Mouse (Mus musculus) liver, adult 2 months (tissue): Measurements from ENCODE around the gene Pgam5. TPM values are rescaled to one million over a fixed set of nuclear protein-coding genes. Genes with fewer than 3 reads are reported as not detected.

Experiments used
- DNase-seq: peaks from one replicate; pipeline ENCODE4 v3.0.0-alpha.2; 2011; ENCODE audit warnings: low read depth, low spot score; ENCODE audit errors: extremely low read depth
- H3K27ac ChIP-seq: fragments of 200-500 bp; replicated peaks from 2 replicates; pipeline ENCODE4 v1.5.1; 2012; ENCODE audit warnings: low read depth, mild to moderate bottlenecking, control low read depth, inconsistent platforms, low read length; ENCODE audit not compliant: insufficient read depth
- H3K27me3 ChIP-seq: fragments of 200-500 bp; 2 replicates; pipeline ENCODE4 v1.6.1; 2012; ENCODE audit warnings: mild to moderate bottlenecking, moderate library complexity, low read length, inconsistent platforms; ENCODE audit not compliant: control insufficient read depth, insufficient read depth
- H3K36me3 ChIP-seq: fragments of 200-500 bp; 2 replicates; pipeline ENCODE4 v1.6.1; 2012; ENCODE audit warnings: low read length, inconsistent platforms; ENCODE audit not compliant: control insufficient read depth, insufficient read depth
- H3K4me1 ChIP-seq: fragments of 200-500 bp; 2 replicates; pipeline ENCODE4 v1.6.1; 2011; ENCODE audit warnings: low read length; ENCODE audit not compliant: control insufficient read depth, insufficient read depth
- H3K4me3 ChIP-seq: fragments of 200-500 bp; 2 replicates; pipeline ENCODE4 v1.5.1; 2011; ENCODE audit warnings: low read depth, mild to moderate bottlenecking, control low read depth, low read length, moderate library complexity; ENCODE audit not compliant: insufficient read depth
- H3K79me2 ChIP-seq: fragments of 200-500 bp; 2 replicates; pipeline ENCODE4 v1.6.1; 2012; ENCODE audit warnings: inconsistent platforms, mild to moderate bottlenecking, low read length, moderate library complexity; ENCODE audit not compliant: control insufficient read depth, insufficient read depth
- H3K9ac ChIP-seq: fragments of 200-500 bp; 2 replicates; pipeline ENCODE4 v1.6.1; 2012; ENCODE audit warnings: low read depth, mild to moderate bottlenecking, control low read depth, inconsistent platforms, low read length
- CTCF ChIP-seq: fragments of 200-500 bp; IDR thresholded peaks from 2 replicates; pipeline ENCODE4 v1.5.1; 2011; ENCODE audit warnings: low read depth, low read length, control low read depth
- POLR2A ChIP-seq: fragments of 200-500 bp; IDR thresholded peaks from 2 replicates; pipeline ENCODE4 v1.6.1; 2011; ENCODE audit warnings: low read length, control low read depth; ENCODE audit not compliant: insufficient read depth; ENCODE audit errors: extremely low read depth
- WGBS: fragments of 180-500 bp; shearing (Covaris S2); methylation state at CpG from one replicate; pipeline ENCODE4 v1.1.7; 2018; 5-methylcytosine and 5-hydroxymethylcytosine counted together
- polyA plus RNA-seq: library from polyadenylated mRNA; depleted of rRNA; stranded (reverse); fragments of >200 nt; gene quantifications from 2 replicates; pipeline ENCODE4 v1.2.3, GENCODE M21; 2012; rRNA removed
- total RNA-seq: library from RNA; depleted of rRNA; stranded (reverse); fragments of >200 nt; gene quantifications from 2 replicates; pipeline ENCODE4 v1.2.3, GENCODE M21; 2014; rRNA removed

Gene Pgam5
- total and polyA plus RNA-seq, 2 experiments, result 15.0 to 15.1 TPM

GRCm38 (mm10) chr5:110225056-110225455, 44.7 kb downstream of the Pgam5 start:
- Histone ChIP-seq H3K79me2 (no peaks in the 10 kb centered on the region), H3K27me3 (no peaks in the 10 kb centered on the region), H3K36me3 (peaks cover 48% of the 10 kb centered on the region), H3K9ac (no peak overlapping the region), H3K4me1 (peaks cover 1% of the 10 kb centered on the region), H3K4me3 (no peak overlapping the region), H3K27ac (no peak overlapping the region)
- TF ChIP-seq CTCF, result no peak
- TF ChIP-seq POLR2A, result no peak
- no peak for DNase-seq
- 93% methylated on average over 3 of the region's 3 CpGs for WGBS

DNA sequence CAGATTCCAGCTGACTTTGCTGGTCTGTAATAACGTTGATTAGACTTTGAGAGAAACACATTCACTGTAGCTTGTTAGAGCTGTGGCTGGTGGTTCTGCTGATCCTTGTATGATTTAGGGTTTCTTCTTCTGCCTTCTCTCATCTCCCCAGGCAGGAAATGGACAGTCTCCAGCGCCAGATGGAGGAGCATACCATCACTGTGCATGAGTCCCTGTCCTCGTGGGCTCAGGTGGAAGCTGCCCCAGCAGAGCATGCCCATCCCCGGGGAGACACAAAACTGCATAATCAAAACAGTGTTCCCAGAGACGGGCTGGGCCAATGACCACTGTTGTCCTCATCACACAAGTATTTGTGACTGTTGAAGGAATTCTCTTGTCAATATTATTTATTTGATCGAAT, 47.0 kb downstream of the Pgam5 start:
- Histone ChIP-seq H3K27ac (no peak overlapping the region), H3K36me3 (peaks cover 66% of the 10 kb centered on the region), H3K4me3 (no peak overlapping the region), H3K27me3 (no peaks in the 10 kb centered on the region), H3K4me1 (no peaks in the 10 kb centered on the region), H3K79me2 (no peaks in the 10 kb centered on the region), H3K9ac (no peak overlapping the region)
- TF ChIP-seq POLR2A (no peak), CTCF (no peak)
- no peak for DNase-seq
- WGBS, result 85% methylated on average over 6 of the region's 6 CpGs

- Histone ChIP-seq H3K36me3 (peaks cover 77% of the 10 kb centered on the region), H3K4me3 (no peak overlapping the region), H3K4me1 (no peaks in the 10 kb centered on the region), H3K79me2 (no peaks in the 10 kb centered on the region), H3K27me3 (no peaks in the 10 kb centered on the region), H3K9ac (no peak overlapping the region), H3K27ac (no peak overlapping the region)
- WGBS, result 92% methylated on average over 4 of the region's 4 CpGs
- TF ChIP-seq CTCF (no peak), POLR2A (no peak)
- no peak for DNase-seq
These were observed 49.4 kb downstream of the Pgam5 start for GRCm38 (mm10) chr5:110220331-110220730.

DNA sequence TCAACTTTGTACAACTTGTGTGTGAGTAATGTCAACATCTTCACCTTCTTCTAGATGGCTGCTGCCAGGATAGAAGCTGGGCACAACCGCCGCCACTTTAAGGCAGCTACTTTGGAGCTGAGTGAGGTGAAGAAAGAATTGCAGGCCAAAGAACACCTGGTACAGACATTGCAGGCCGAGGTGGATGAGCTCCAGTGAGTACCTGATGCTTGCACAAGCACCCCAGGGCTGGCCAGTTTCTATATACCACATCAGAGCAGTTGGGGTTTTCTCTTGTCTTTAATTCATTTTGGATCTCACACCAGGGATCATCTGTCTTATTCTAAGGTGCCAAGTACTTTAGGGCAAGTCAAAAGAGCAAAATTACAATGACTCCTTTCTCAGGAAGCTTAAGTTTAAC, 52.9 kb downstream of the Pgam5 start:
- Histone ChIP-seq H3K79me2 (no peaks in the 10 kb centered on the region; the same call in 1 of the 2 replicates), H3K9ac (no peak overlapping the region), H3K4me3 (no peak overlapping the region), H3K27ac (no peak overlapping the region), H3K27me3 (no peaks in the 10 kb centered on the region), H3K4me1 (no peaks in the 10 kb centered on the region), H3K36me3 (peaks cover 84% of the 10 kb centered on the region)
- no peak for TF ChIP-seq CTCF
- TF ChIP-seq POLR2A, result no peak
- DNase-seq, result no peak
- WGBS, result 88% methylated on average over 3 of the region's 3 CpGs

DNA sequence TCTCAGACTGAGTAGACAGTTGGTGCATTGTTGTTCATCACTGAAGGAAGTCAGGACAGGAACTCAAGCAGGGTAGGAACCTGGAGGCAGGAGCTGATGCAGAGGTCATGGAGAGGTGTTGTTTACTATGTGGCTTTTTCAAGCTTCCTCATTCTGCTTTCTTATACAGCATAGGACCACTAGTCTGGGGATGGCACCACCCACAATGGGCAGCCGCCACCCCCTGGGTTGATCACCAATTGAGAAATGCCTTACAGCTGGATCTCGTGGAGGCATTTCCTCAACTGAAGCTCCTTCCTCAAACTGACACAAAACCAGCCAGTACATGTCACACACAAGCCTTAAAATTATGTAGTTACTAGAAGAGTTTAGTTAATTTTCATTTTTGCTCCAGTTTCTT, 58.4 kb downstream of the Pgam5 start:
- no peak overlapping the region for H3K27ac ChIP-seq
- H3K4me3 ChIP-seq, result no peak overlapping the region
- H3K9ac ChIP-seq, result no peak overlapping the region
- no peaks in the 10 kb centered on the region for H3K27me3 ChIP-seq
- no peak for DNase-seq
- TF ChIP-seq CTCF, result no peak
- no peak for TF ChIP-seq POLR2A
- WGBS, result 81% methylated on average over 2 of the region's 2 CpGs
- H3K79me2 ChIP-seq, result no peaks in the 10 kb centered on the region; the same call in 1 of the 2 replicates
- H3K36me3 ChIP-seq, result peaks cover 89% of the 10 kb centered on the region
- no peaks in the 10 kb centered on the region for H3K4me1 ChIP-seq

Other genes starting within 250 kb of the Pgam5 start
- 0.54 and 0.65 TPM in 2 replicates for gene Gm17655, start 197.4 kb downstream of the Pgam5 start, total RNA-seq
- not detected in 2 replicates for gene Gm17655, start 197.4 kb downstream of the Pgam5 start, polyA plus RNA-seq
- 1.7 and 2.9 TPM in 2 replicates for gene Gm35315, start 175.5 kb downstream of the Pgam5 start, total RNA-seq
- 0.20 and 0.26 TPM in 2 replicates for gene Gm35315, start 175.5 kb downstream of the Pgam5 start, polyA plus RNA-seq
- 0.13 and 0.92 TPM in 2 replicates for gene Plcxd1, start 169.9 kb downstream of the Pgam5 start, total RNA-seq
- 0.62 and 2.0 TPM in 2 replicates for gene Plcxd1, start 169.9 kb downstream of the Pgam5 start, polyA plus RNA-seq
- gene Gtpbp6, start 161.7 kb downstream of the Pgam5 start, total RNA-seq, result 9.0 and 10.7 TPM in 2 replicates
- 32.9 and 45.2 TPM in 2 replicates for gene Gtpbp6, start 161.7 kb downstream of the Pgam5 start, polyA plus RNA-seq
- gene Zfp605, start 159.8 kb downstream of the Pgam5 start, total RNA-seq, result 2.5 and 2.6 TPM in 2 replicates
- gene Zfp605, start 159.8 kb downstream of the Pgam5 start, polyA plus RNA-seq, result 0.19 and 0.32 TPM in 2 replicates
- gene Chfr, start 134.1 kb downstream of the Pgam5 start, total RNA-seq, result 17.3 and 18.4 TPM in 2 replicates
- 19.8 and 19.9 TPM in 2 replicates for gene Chfr, start 134.1 kb downstream of the Pgam5 start, polyA plus RNA-seq
- 11.6 TPM in 2 replicates for gene Golga3, start 93.2 kb downstream of the Pgam5 start, total RNA-seq
- 4.3 and 5.4 TPM in 2 replicates for gene Golga3, start 93.2 kb downstream of the Pgam5 start, polyA plus RNA-seq
- gene Ankle2, start 38.9 kb downstream of the Pgam5 start, total RNA-seq, result 16.5 and 17.0 TPM in 2 replicates
- gene Ankle2, start 38.9 kb downstream of the Pgam5 start, polyA plus RNA-seq, result 4.9 and 5.6 TPM in 2 replicates
- gene Pxmp2, start 16.3 kb upstream of the Pgam5 start, total RNA-seq, result 238 and 259 TPM in 2 replicates
- gene Pxmp2, start 16.3 kb upstream of the Pgam5 start, polyA plus RNA-seq, result 163 and 206 TPM in 2 replicates
- 1.9 and 3.1 TPM in 2 replicates for gene Pole, start 16.4 kb upstream of the Pgam5 start, total RNA-seq
- gene Pole, start 16.4 kb upstream of the Pgam5 start, polyA plus RNA-seq, result 0.93 and 1.1 TPM in 2 replicates
- gene P2rx2, start 73.3 kb upstream of the Pgam5 start, total RNA-seq, result not detected in 2 replicates
- gene P2rx2, start 73.3 kb upstream of the Pgam5 start, polyA plus RNA-seq, result 0.07 TPM in 1 of 2 replicates, not detected in the other
- gene Lrcol1, start 74.8 kb upstream of the Pgam5 start, total RNA-seq, result not detected in 2 replicates
- not detected in 2 replicates for gene Lrcol1, start 74.8 kb upstream of the Pgam5 start, polyA plus RNA-seq
- 4.9 and 7.2 TPM in 2 replicates for gene Fbrsl1, start 178.6 kb upstream of the Pgam5 start, total RNA-seq
- gene Fbrsl1, start 178.6 kb upstream of the Pgam5 start, polyA plus RNA-seq, result 27.5 and 29.8 TPM in 2 replicates